25 mouse cellular contexts compared by ENCODE assay signal in genomic region chr14:46916581-46916980, GRCm38 (mm10). TPM values are rescaled to one million over a fixed set of nuclear protein-coding genes. Genes with fewer than 3 reads are reported as not detected.
DNase-seq lines count a peak whose midpoint lies in the region; ATAC-seq and TF ChIP-seq lines count a peak whose summit lies in the region.
"Had no signal": no experiment of that assay in that cellular context is flagged by ENCODE, and none has a peak within 500 bp of the region (broad histone marks: within the 10 kb centered on the region; RNA-seq: fewer than 3 reads in every experiment).

No protein-coding gene starts in this region.

- no peaks in the 10 kb centered on the region for H3K27me3 ChIP-seq in forebrain, embryonic 14.5 days (replicated peaks; ENCODE audit: control insufficient read depth, insufficient read depth, low read length)
- no peaks in the 10 kb centered on the region for H3K27me3 ChIP-seq in forebrain, embryonic 13.5 days
- H3K27me3 ChIP-seq in midbrain, embryonic 11.5 days (ENCODE audit: control insufficient read depth, insufficient read depth, low read length), result no peaks in the 10 kb centered on the region
- no peaks in the 10 kb centered on the region for H3K27me3 ChIP-seq in midbrain, embryonic 13.5 days
- no peaks in the 10 kb centered on the region for H3K27me3 ChIP-seq in cerebellum, adult 2 months (ENCODE audit: control insufficient read depth, insufficient read depth, low read length)
- H3K27me3 ChIP-seq: embryonic facial prominence, embryonic 13.5 days; forebrain, embryonic 12.5 days; hindbrain, embryonic 15.5 days; lung, embryonic 15.5 days had no signal

- no peak overlapping the region for H3K4me3 ChIP-seq in forebrain, embryonic 14.5 days (ENCODE audit: low read depth, low read length)
- no peak overlapping the region for H3K4me3 ChIP-seq in forebrain, embryonic 13.5 days
- H3K4me3 ChIP-seq in midbrain, embryonic 11.5 days (ENCODE audit: low read depth, low read length), result no peak overlapping the region
- H3K4me3 ChIP-seq in midbrain, embryonic 13.5 days (replicated peaks), result no peak overlapping the region
- H3K4me3 ChIP-seq in cerebellum, adult 2 months (replicated peaks; ENCODE audit: insufficient read depth, low read depth, low read length), result no peak overlapping the region
- H3K4me3 ChIP-seq: embryonic facial prominence, embryonic 13.5 days; erythroblast, embryonic 14.5 days; forebrain, embryonic 12.5 days; hindbrain, embryonic 15.5 days; lung, embryonic 15.5 days had no signal

- no peak overlapping the region for H3K27ac ChIP-seq in forebrain, embryonic 14.5 days (ENCODE audit: low read depth, low read length)
- H3K27ac ChIP-seq in forebrain, embryonic 13.5 days, result no peak overlapping the region
- no peak overlapping the region for H3K27ac ChIP-seq in midbrain, embryonic 11.5 days (ENCODE audit: low read depth, low read length)
- H3K27ac ChIP-seq in midbrain, embryonic 13.5 days, result no peak overlapping the region
- H3K27ac ChIP-seq in cerebellum, adult 2 months (ENCODE audit: insufficient read depth, low read length), result no peak overlapping the region
- H3K27ac ChIP-seq: embryonic facial prominence, embryonic 13.5 days; forebrain, embryonic 12.5 days; hindbrain, embryonic 15.5 days; liver, embryonic 14.5 days; lung, embryonic 15.5 days had no signal

- no peak for TF ChIP-seq CTCF in cerebellum, adult 2 months (IDR thresholded peaks at IDR 0.05; ENCODE audit: borderline replicate concordance, insufficient read depth, low read depth, low read length)

- DNase-seq in forebrain, embryonic 14.5 days (ENCODE audit: low spot score), result peak; percentile 31
- DNase-seq in midbrain, embryonic 11.5 days (ENCODE audit: low spot score, missing footprints), result peak; percentile 49
- DNase-seq in cerebellum, adult 2 months, result peak; percentile 77 to 83
- peak; percentile 79 to 85 for DNase-seq in cerebellum, postnatal 25 days
- no peak for DNase-seq in ovary, adult 18-20 months (ENCODE audit: low spot score)
- no peak for DNase-seq in natural killer cell, adult 2 months (ENCODE audit: low spot score in 2 of 2)
- DNase-seq: adrenal gland, postnatal 10 days; embryo, embryonic 11 days; kidney, postnatal 36 days; lung, postnatal 4 days; retina, postnatal 1 day; right cerebral cortex, postnatal 25 days; spleen, adult 18-20 months; thymus, postnatal 14 days had no signal

- ATAC-seq in forebrain, embryonic 14.5 days, result no peak
- ATAC-seq in forebrain, embryonic 13.5 days, result no peak
- ATAC-seq in midbrain, embryonic 11.5 days (ENCODE audit: low FRiP score), result no peak
- ATAC-seq in midbrain, embryonic 13.5 days, result no peak
- ATAC-seq: activated CD4-positive, CD25-positive, alpha-beta regulatory T cell, adult 4 months; intestine, postnatal 0 days had no signal

- 0 out of 2 replicates have a peak, but pooled peaks cover 2% of the 10 kb centered on the region for H3K4me1 ChIP-seq in forebrain, embryonic 14.5 days (ENCODE audit: control insufficient read depth, insufficient read depth, low read length)
- 0 out of 2 replicates have a peak, but pooled peaks cover 6% of the 10 kb centered on the region for H3K4me1 ChIP-seq in forebrain, embryonic 13.5 days
- H3K4me1 ChIP-seq in midbrain, embryonic 11.5 days (ENCODE audit: control insufficient read depth, insufficient read depth, low read length), result 0 out of 2 replicates have a peak, but pooled peaks cover 2% of the 10 kb centered on the region
- peaks cover 10% of the 10 kb centered on the region for H3K4me1 ChIP-seq in midbrain, embryonic 13.5 days (replicated peaks)
- peaks cover 22% of the 10 kb centered on the region for H3K4me1 ChIP-seq in cerebellum, adult 2 months (ENCODE audit: control insufficient read depth, insufficient read depth, low read length)
- H3K4me1 ChIP-seq: forebrain, embryonic 12.5 days; hindbrain, embryonic 15.5 days had no signal

- WGBS in forebrain, embryonic 14.5 days, result 75% methylated on average over 4 of the region's 4 CpGs
- 86% methylated on average over 4 of the region's 4 CpGs for WGBS in forebrain, embryonic 13.5 days
- 86% methylated on average over 4 of the region's 4 CpGs for WGBS in midbrain, embryonic 11.5 days
- 92% methylated on average over 4 of the region's 4 CpGs for WGBS in midbrain, embryonic 13.5 days
- 8% methylated on average over 4 of the region's 4 CpGs for WGBS in cerebellum, adult 2 months

- H3K9me3 ChIP-seq in forebrain, embryonic 14.5 days (replicated peaks; ENCODE audit: control insufficient read depth, low read length), result no peaks in the 10 kb centered on the region
- H3K9me3 ChIP-seq in forebrain, embryonic 13.5 days (replicated peaks), result no peaks in the 10 kb centered on the region
- no peaks in the 10 kb centered on the region for H3K9me3 ChIP-seq in midbrain, embryonic 11.5 days (ENCODE audit: control insufficient read depth, low read length)
- H3K9me3 ChIP-seq in midbrain, embryonic 13.5 days, result no peaks in the 10 kb centered on the region
- H3K9me3 ChIP-seq: embryonic facial prominence, embryonic 13.5 days; forebrain, embryonic 12.5 days; hindbrain, embryonic 15.5 days; lung, embryonic 15.5 days had no signal

- H3K9ac ChIP-seq in forebrain, embryonic 14.5 days (ENCODE audit: low read length), result no peak overlapping the region
- H3K9ac ChIP-seq in forebrain, embryonic 13.5 days, result no peak overlapping the region
- no peak overlapping the region for H3K9ac ChIP-seq in midbrain, embryonic 11.5 days (ENCODE audit: low read length)
- H3K9ac ChIP-seq in midbrain, embryonic 13.5 days (replicated peaks), result no peak overlapping the region
- H3K9ac ChIP-seq: embryonic facial prominence, embryonic 13.5 days; forebrain, embryonic 12.5 days; hindbrain, embryonic 15.5 days; liver, embryonic 14.5 days; lung, embryonic 15.5 days had no signal

- no peak overlapping the region for H3K4me2 ChIP-seq in forebrain, embryonic 14.5 days (ENCODE audit: low read length)
- no peak overlapping the region for H3K4me2 ChIP-seq in forebrain, embryonic 13.5 days
- no peak overlapping the region for H3K4me2 ChIP-seq in midbrain, embryonic 11.5 days
- H3K4me2 ChIP-seq in midbrain, embryonic 13.5 days (replicated peaks), result no peak overlapping the region
- H3K4me2 ChIP-seq: embryonic facial prominence, embryonic 13.5 days; forebrain, embryonic 12.5 days; heart, embryonic 11.5 days; hindbrain, embryonic 15.5 days; lung, embryonic 15.5 days had no signal

- H3K36me3 ChIP-seq in forebrain, embryonic 14.5 days (ENCODE audit: control insufficient read depth, insufficient read depth, low read length), result no peaks in the 10 kb centered on the region
- H3K36me3 ChIP-seq in forebrain, embryonic 13.5 days (ENCODE audit: poor library complexity, severe bottlenecking), result no peaks in the 10 kb centered on the region
- H3K36me3 ChIP-seq in midbrain, embryonic 11.5 days (ENCODE audit: control insufficient read depth, insufficient read depth, low read length), result no peaks in the 10 kb centered on the region
- H3K36me3 ChIP-seq in midbrain, embryonic 13.5 days, result no peaks in the 10 kb centered on the region
- H3K36me3 ChIP-seq: embryonic facial prominence, embryonic 13.5 days; forebrain, embryonic 12.5 days; hindbrain, embryonic 15.5 days; lung, embryonic 15.5 days had no signal

- TF ChIP-seq POLR2A in cerebellum, adult 2 months (IDR thresholded peaks at IDR 0.05; ENCODE audit: borderline replicate concordance, insufficient read depth, low read length), result no peak

RNA-seq across cellular contexts. Expression of gene Samd4, which starts 33.9 kb away (rescaled TPM):
- 3.6 and 4.4 TPM in 2 replicates for polyA plus RNA-seq in forebrain, embryonic 14.5 days (2014; fragmentation: Nextera tagmentation; extraction: Ambion mirVana)
- 5.2 and 5.8 TPM in 2 replicates for polyA plus RNA-seq in forebrain, embryonic 13.5 days (2015; fragmentation: Nextera tagmentation; extraction: Ambion mirVana)
- 2.7 and 2.8 TPM in 2 replicates for polyA plus RNA-seq in midbrain, embryonic 11.5 days (2014; fragmentation: Nextera tagmentation; extraction: Ambion mirVana)
- 3.3 and 4.3 TPM in 2 replicates for polyA plus RNA-seq in midbrain, embryonic 13.5 days (2015; fragmentation: Nextera tagmentation; extraction: Ambion mirVana)
- 23.8 and 24.0 TPM in 2 replicates for polyA plus RNA-seq in cerebellum, adult 2 months (2012; rRNA removed)

Comparison
In these comparisons a context has a peak if more than half of its experiments do, and no peak if none do; other contexts are left out.
1. DNase-seq: peak in forebrain, embryonic 14.5 days (single experiment), midbrain, embryonic 11.5 days (single experiment), cerebellum, adult 2 months (2 of 2) and cerebellum, postnatal 25 days (2 of 2); none in ovary, adult 18-20 months (single experiment) and natural killer cell, adult 2 months (0 of 2).